Mouse (Mus musculus) megakaryocyte, embryonic 14.5 days (primary cell): ENCODE data around the gene Tceal9.
"Not testable (repeated sequence)": the region's sequence is repeated elsewhere in the genome, so short reads cannot be mapped to it uniquely, and the experiment has no call there.

Experiments
- FLI1 ChIP-seq: IDR thresholded peaks from 2 replicates; pipeline ENCODE4 v1.6.1; 2012; ENCODE audit warnings: low read length, inconsistent platforms, mixed read lengths
- GATA1 ChIP-seq: IDR thresholded peaks from 3 replicates; pipeline ENCODE4 v1.6.1; 2012; ENCODE audit warnings: mixed read lengths, low read length, inconsistent platforms, borderline replicate concordance

GRCm38 (mm10) chrX:136270393-136271111 lies 25.7 kb downstream of the Tceal9 start:
- not testable (repeated sequence) for TF ChIP-seq FLI1, GATA1
